Mouse (Mus musculus): ENCODE data around the gene Fryl. TPM values are rescaled to one million over a fixed set of nuclear protein-coding genes. Genes with fewer than 3 reads are reported as not detected.
A peak's percentile ranks its signal among the peaks of the same experiment; 100 is the strongest.

Fryl gene
- polyA plus RNA-seq, 1 experiment: 30.4 TPM

DNA sequence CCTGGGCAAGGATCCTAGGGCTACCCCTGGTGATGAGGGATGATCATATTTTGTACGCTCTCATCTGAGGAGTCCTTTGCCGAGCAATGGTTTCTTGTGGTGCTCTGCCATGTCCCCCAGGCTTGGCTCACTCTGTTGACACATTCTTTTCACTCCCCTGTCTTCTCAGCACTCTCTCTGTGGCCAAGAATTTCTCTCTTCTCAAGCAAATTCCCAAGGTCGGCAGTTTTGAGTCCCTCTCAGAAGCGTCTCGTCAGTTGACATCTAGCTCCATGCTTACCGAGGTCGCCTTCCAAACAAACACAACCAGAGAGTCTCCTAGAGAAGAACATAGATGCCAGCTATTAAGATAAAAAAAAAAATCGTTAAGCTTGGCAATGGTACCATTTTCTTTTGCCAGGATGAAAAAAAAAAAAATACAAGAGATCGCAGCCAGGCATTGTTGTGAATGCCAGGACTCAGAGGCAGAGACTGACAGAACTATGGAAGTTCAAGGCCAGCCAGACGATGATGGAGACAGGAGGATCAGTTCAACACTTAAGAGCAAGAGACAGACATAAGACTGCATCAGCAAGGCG, 12.3 kb upstream of the Fryl start:
- TF ChIP-seq GATA1 (IDR thresholded peaks at IDR 0.05; ENCODE audit: low read length): no peak
- TF ChIP-seq TAL1 (IDR thresholded peaks at IDR 0.05; ENCODE audit: low read length): no peak
- H3K4me3 ChIP-seq (replicated peaks): no peak overlapping the region
- no peaks in the 10 kb centered on the region for H3K36me3 ChIP-seq (ENCODE audit: control insufficient read depth)
- H3K4me1 ChIP-seq (ENCODE audit: control insufficient read depth): no peaks in the 10 kb centered on the region; the same call in 1 of the 2 replicates
- H3K9me3 ChIP-seq (ENCODE audit: control insufficient read depth, low read length): peaks cover 4% of the 10 kb centered on the region
- peaks cover 6% of the 10 kb centered on the region; the same call in 1 of the 2 replicates for H3K27me3 ChIP-seq (ENCODE audit: control insufficient read depth)

DNA sequence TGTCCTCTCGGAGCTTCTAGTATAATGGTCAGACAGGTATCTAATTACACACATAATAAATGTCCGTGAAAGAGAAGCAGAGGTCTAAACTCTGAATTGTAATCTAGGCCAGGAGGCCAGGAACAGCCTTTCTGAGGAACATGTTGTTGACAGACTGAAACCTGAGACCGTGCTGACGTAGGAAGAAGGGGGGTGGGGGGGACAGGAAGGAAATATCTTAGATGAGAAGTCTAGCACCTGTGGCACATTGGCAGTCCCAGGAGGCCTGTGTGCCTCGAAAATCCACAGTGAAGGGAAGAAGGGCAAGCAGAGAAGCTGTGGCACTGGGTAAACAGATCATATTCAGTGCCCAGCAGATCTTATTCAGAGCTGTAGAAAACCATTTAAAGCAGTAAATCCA, 9.0 kb upstream of the Fryl start:
- Histone ChIP-seq H3K4me1 (ENCODE audit: control insufficient read depth) (no peaks in the 10 kb centered on the region; the same call in 1 of the 2 replicates), H3K36me3 (ENCODE audit: control insufficient read depth) (no peaks in the 10 kb centered on the region), H3K4me3 (replicated peaks) (no peak overlapping the region), H3K9me3 (ENCODE audit: control insufficient read depth, low read length) (peaks cover 4% of the 10 kb centered on the region), H3K27me3 (ENCODE audit: control insufficient read depth) (no peaks in the 10 kb centered on the region)
- no peak for TF ChIP-seq GATA1 (IDR thresholded peaks at IDR 0.05; ENCODE audit: low read length)
- TF ChIP-seq TAL1 (IDR thresholded peaks at IDR 0.05; ENCODE audit: low read length): no peak

DNA sequence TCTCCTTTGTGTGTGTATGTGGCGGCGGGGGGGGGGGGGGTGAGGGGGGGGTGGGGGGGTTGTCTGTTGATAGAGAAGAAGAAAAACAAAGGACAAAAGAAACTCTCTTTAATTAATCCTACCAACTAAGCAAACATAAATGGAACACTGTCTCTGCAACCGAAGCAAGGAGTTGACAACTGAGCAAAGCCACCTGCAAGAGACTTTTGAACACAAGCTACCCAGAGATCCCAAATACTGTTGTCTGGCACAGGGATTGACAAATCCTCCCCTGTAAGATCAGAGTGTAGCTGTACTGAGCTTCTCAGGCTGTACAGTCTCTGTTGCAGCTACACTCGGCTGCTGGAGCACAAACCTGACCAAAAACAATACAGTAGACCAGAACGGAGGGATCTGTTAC, 7.7 kb upstream of the Fryl start:
- TF ChIP-seq TAL1 (IDR thresholded peaks at IDR 0.05; ENCODE audit: low read length) (no peak), GATA1 (IDR thresholded peaks at IDR 0.05; ENCODE audit: low read length) (no peak)
- H3K4me1 ChIP-seq (ENCODE audit: control insufficient read depth): peaks cover under 1% of the 10 kb centered on the region
- H3K4me3 ChIP-seq (replicated peaks): no peak overlapping the region
- no peaks in the 10 kb centered on the region for H3K27me3 ChIP-seq (ENCODE audit: control insufficient read depth)
- peaks cover 4% of the 10 kb centered on the region for H3K9me3 ChIP-seq (ENCODE audit: control insufficient read depth, low read length)
- no peaks in the 10 kb centered on the region for H3K36me3 ChIP-seq (ENCODE audit: control insufficient read depth)

DNA sequence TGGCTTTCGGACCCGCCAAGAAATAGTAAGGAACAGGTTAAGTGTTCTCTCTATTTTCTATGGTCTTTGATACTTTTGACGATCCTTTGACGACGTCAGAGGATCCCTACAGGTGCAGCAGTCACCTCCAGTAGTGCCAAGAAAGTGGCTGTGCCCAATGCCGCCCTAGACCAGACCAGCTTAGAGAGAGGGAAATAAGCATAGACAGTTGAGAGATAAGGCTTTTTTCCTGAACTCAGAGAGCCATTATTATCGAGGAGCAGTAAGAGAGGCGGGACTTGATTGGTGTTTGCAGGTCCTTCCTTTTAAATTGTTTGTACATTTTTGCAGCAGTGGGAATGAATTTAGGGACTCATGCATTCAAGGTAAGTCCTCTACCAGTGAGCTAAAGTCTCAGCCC, 1.3 kb upstream of the Fryl start:
- Histone ChIP-seq H3K9me3 (ENCODE audit: control insufficient read depth, low read length) (no peaks in the 10 kb centered on the region), H3K36me3 (ENCODE audit: control insufficient read depth) (peaks cover 2% of the 10 kb centered on the region; the same call in 1 of the 2 replicates), H3K27me3 (ENCODE audit: control insufficient read depth) (no peaks in the 10 kb centered on the region), H3K4me1 (ENCODE audit: control insufficient read depth) (peaks cover 47% of the 10 kb centered on the region), H3K4me3 (replicated peaks) (peak overlapping the region; percentile 98)
- no peak for TF ChIP-seq TAL1 (IDR thresholded peaks at IDR 0.05; ENCODE audit: low read length)
- TF ChIP-seq GATA1 (IDR thresholded peaks at IDR 0.05; ENCODE audit: low read length): no peak

- Histone ChIP-seq H3K27me3 (ENCODE audit: control insufficient read depth) (no peaks in the 10 kb centered on the region), H3K9me3 (ENCODE audit: control insufficient read depth, low read length) (no peaks in the 10 kb centered on the region), H3K36me3 (ENCODE audit: control insufficient read depth) (peaks cover 3% of the 10 kb centered on the region), H3K4me3 (replicated peaks) (peak overlapping the region; percentile 98), H3K4me1 (ENCODE audit: control insufficient read depth) (peaks cover 53% of the 10 kb centered on the region)
- no peak for TF ChIP-seq GATA1 (IDR thresholded peaks at IDR 0.05; ENCODE audit: low read length)
- no peak for TF ChIP-seq TAL1 (IDR thresholded peaks at IDR 0.05; ENCODE audit: low read length)
These were observed 677 bp upstream of the Fryl start for GRCm38 (mm10) chr5:73257096-73257495.

DNA sequence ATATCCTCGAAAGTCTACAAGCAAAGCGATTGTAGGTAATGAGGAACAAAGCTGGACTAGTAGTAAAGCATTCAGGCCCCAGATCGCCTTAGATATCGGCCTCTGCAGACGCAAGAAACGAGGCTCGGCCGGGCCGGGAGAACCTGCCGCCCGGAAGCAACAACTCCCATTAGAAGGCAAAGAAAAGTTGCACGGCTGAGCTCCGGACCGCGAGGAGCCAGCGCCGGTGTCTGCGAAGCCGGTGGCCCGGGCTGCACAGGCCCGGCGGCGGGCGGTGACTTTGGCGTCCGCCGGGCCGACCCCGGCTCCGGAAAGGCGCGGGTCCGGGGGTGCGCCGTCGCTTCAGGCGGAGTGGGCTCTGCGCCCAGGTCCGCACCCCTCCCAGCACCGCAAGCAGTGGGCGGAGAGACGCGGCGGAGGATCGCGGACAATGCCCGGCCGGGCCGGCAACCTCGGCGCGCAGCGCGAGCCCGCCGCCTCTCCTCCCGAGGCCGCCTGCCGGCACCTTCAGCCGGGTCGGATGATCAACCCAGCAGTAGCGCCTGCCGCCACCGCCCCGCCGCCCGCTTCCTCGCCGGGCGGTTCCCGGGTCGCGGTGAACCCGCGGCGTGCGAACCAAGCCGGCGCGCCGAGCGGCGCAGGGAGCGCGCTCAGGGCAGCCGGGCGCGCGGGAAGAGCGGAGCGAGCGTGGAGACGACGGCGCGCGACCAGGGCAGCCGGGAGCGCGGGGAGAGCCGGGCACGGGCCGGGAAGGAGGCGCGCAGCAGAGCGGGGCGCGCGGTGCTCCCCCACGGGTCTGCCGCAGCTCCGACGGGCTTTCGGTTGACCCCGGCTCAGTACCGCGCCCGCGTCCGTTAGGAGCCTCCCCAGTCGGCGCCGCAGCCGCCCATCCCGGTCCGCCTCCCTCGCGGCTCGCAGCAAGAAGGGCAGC, 833 bp downstream of the Fryl start:
- no peak for TF ChIP-seq TAL1 (IDR thresholded peaks at IDR 0.05; ENCODE audit: low read length)
- TF ChIP-seq GATA1 (IDR thresholded peaks at IDR 0.05; ENCODE audit: low read length): no peak; the same call in 1 of the 2 replicates
- H3K4me1 ChIP-seq (ENCODE audit: control insufficient read depth): peaks cover 64% of the 10 kb centered on the region
- H3K9me3 ChIP-seq (ENCODE audit: control insufficient read depth, low read length): no peaks in the 10 kb centered on the region
- peaks cover 15% of the 10 kb centered on the region for H3K36me3 ChIP-seq (ENCODE audit: control insufficient read depth)
- peak overlapping the region; percentile 98 for H3K4me3 ChIP-seq (replicated peaks)
- H3K27me3 ChIP-seq (ENCODE audit: control insufficient read depth): no peaks in the 10 kb centered on the region

- no peak for TF ChIP-seq TAL1 (IDR thresholded peaks at IDR 0.05; ENCODE audit: low read length)
- TF ChIP-seq GATA1 (IDR thresholded peaks at IDR 0.05; ENCODE audit: low read length): no peak
- peak overlapping the region; percentile 98 for H3K4me3 ChIP-seq (replicated peaks)
- H3K36me3 ChIP-seq (ENCODE audit: control insufficient read depth): peaks cover 24% of the 10 kb centered on the region
- H3K27me3 ChIP-seq (ENCODE audit: control insufficient read depth): no peaks in the 10 kb centered on the region
- H3K4me1 ChIP-seq (ENCODE audit: control insufficient read depth): peaks cover 70% of the 10 kb centered on the region
- no peaks in the 10 kb centered on the region for H3K9me3 ChIP-seq (ENCODE audit: control insufficient read depth, low read length)
These were observed 1.8 kb downstream of the Fryl start for GRCm38 (mm10) chr5:73254660-73255059.

DNA sequence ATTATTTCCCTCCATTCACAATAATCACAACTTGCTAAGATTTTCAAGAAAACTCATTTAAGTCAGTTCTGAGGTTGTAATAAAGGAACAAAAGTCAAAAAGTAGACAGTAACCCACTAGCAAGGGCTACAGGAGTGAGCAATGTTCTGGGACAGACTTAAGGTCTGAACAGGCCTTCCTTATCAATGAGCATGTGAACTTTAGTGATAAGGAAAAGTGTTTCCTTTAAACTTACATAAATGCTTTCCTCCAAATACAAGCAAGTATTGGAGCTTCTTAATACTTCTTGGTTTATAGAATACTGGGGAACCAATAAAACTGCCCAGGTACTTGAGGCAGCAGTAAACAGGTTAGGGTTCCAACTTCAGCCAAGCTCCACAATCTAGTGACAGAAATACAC, 3.7 kb downstream of the Fryl start:
- no peaks in the 10 kb centered on the region for H3K27me3 ChIP-seq (ENCODE audit: control insufficient read depth)
- TF ChIP-seq TAL1 (IDR thresholded peaks at IDR 0.05; ENCODE audit: low read length) (no peak), GATA1 (IDR thresholded peaks at IDR 0.05; ENCODE audit: low read length) (peak; percentile 46; the same call in 1 of the 2 replicates)
- peaks cover 37% of the 10 kb centered on the region for H3K36me3 ChIP-seq (ENCODE audit: control insufficient read depth)
- no peaks in the 10 kb centered on the region for H3K9me3 ChIP-seq (ENCODE audit: control insufficient read depth, low read length)
- peak overlapping the region; percentile 37 for H3K4me3 ChIP-seq (replicated peaks)
- H3K4me1 ChIP-seq (ENCODE audit: control insufficient read depth): peaks cover 75% of the 10 kb centered on the region

- no peaks in the 10 kb centered on the region for H3K27me3 ChIP-seq (ENCODE audit: control insufficient read depth)
- H3K36me3 ChIP-seq (ENCODE audit: control insufficient read depth): peaks cover 45% of the 10 kb centered on the region
- H3K4me3 ChIP-seq (replicated peaks): no peak overlapping the region
- H3K4me1 ChIP-seq (ENCODE audit: control insufficient read depth): peaks cover 88% of the 10 kb centered on the region
- no peak for TF ChIP-seq TAL1 (IDR thresholded peaks at IDR 0.05; ENCODE audit: low read length)
- no peak for TF ChIP-seq GATA1 (IDR thresholded peaks at IDR 0.05; ENCODE audit: low read length)
- H3K9me3 ChIP-seq (ENCODE audit: control insufficient read depth, low read length): no peaks in the 10 kb centered on the region
These were observed 7.1 kb downstream of the Fryl start for GRCm38 (mm10) chr5:73249341-73249740.

Measured in erythroblast, embryonic 14.5 days (primary cell).